Mouse (Mus musculus) heart, embryonic 16.5 days (tissue): ENCODE data around the gene Msrb3. TPM values are rescaled to one million over a fixed set of nuclear protein-coding genes. Genes with fewer than 3 reads are reported as not detected.

ENCODE experiments used
- ATAC-seq: fragments of 200-750 bp; cut with Nextera tagmentation; replicated peaks from 2 replicates; pipeline ENCODE4 v1.8.0; 2017; ENCODE audit warnings: moderate number of reproducible peaks; ENCODE audit not compliant: insufficient read depth, low FRiP score; ENCODE audit errors: extremely low read depth
- H3K27ac ChIP-seq: fragments of 300-500 bp; sonication (generic); 2 replicates; pipeline ENCODE4 v1.5.1; 2014; ENCODE audit warnings: mild to moderate bottlenecking, low read length, control low read depth, moderate library complexity
- H3K27me3 ChIP-seq: fragments of 300-500 bp; sonication (generic); 2 replicates; pipeline ENCODE4 v1.6.1; 2014; ENCODE audit warnings: low read length, mixed read lengths; ENCODE audit not compliant: control insufficient read depth, insufficient read depth
- H3K36me3 ChIP-seq: fragments of 300-500 bp; sonication (generic); 2 replicates; pipeline ENCODE4 v1.6.1; 2014; ENCODE audit not compliant: control insufficient read depth, insufficient read depth
- H3K4me1 ChIP-seq: fragments of 300-500 bp; sonication (generic); 2 replicates; pipeline ENCODE4 v1.6.1; 2014; ENCODE audit warnings: low read length, mixed read lengths; ENCODE audit not compliant: control insufficient read depth, insufficient read depth
- H3K4me2 ChIP-seq: fragments of 300-500 bp; sonication (generic); 2 replicates; pipeline ENCODE4 v1.6.1; 2014; ENCODE audit warnings: low read depth, mild to moderate bottlenecking, control low read depth, low read length
- H3K4me3 ChIP-seq: fragments of 300-500 bp; sonication (generic); 2 replicates; pipeline ENCODE4 v1.5.1; 2014; ENCODE audit warnings: mild to moderate bottlenecking, control low read depth, low read length
- H3K9ac ChIP-seq: fragments of 300-500 bp; sonication (generic); 2 replicates; pipeline ENCODE4 v1.6.1; 2014; ENCODE audit warnings: low read length, control low read depth
- H3K9me3 ChIP-seq: fragments of 300-500 bp; sonication (generic); replicated peaks from 2 replicates; pipeline ENCODE4 v1.6.1; 2016; ENCODE audit warnings: low read length; ENCODE audit not compliant: control insufficient read depth
- WGBS: fragments of 180-500 bp; shearing (Covaris S2); extraction: QIAGEN DNeasy Blood & Tissue Kit; methylation state at CpG from one replicate; pipeline ENCODE4 v1.1.7; 2014; 5-methylcytosine and 5-hydroxymethylcytosine counted together
- polyA plus RNA-seq: library from polyadenylated mRNA; unstranded; fragments of >200 nt; fragmentation: Nextera tagmentation; extraction: Ambion mirVana; gene quantifications from 2 replicates; pipeline ENCODE4 v1.2.1, GENCODE M21; 2015

Gene Msrb3
- polyA plus RNA-seq, 1 experiment from 2014 or later: 38.3 TPM

GRCm38 (mm10) chr10:120854329-120854728 is 44.6 kb downstream of the Msrb3 start:
- no peak for ATAC-seq
- Histone ChIP-seq H3K27ac (no peak overlapping the region), H3K4me3 (no peak overlapping the region), H3K4me2 (no peak overlapping the region), H3K4me1 (peaks cover 13% of the 10 kb centered on the region), H3K27me3 (no peaks in the 10 kb centered on the region), H3K9ac (no peak overlapping the region), H3K9me3 (no peaks in the 10 kb centered on the region), H3K36me3 (peaks cover 9% of the 10 kb centered on the region; the same call in 1 of the 2 replicates)
- WGBS: 90% methylated on average over 10 of the region's 10 CpGs

GRCm38 (mm10) chr10:120853816-120854215 is 45.1 kb downstream of the Msrb3 start:
- no peak overlapping the region for H3K4me2 ChIP-seq
- H3K36me3 ChIP-seq: peaks cover 9% of the 10 kb centered on the region; the same call in 1 of the 2 replicates
- no peaks in the 10 kb centered on the region for H3K27me3 ChIP-seq
- no peak for ATAC-seq
- H3K4me3 ChIP-seq: no peak overlapping the region
- WGBS: 84% methylated on average over 9 of the region's 9 CpGs
- no peaks in the 10 kb centered on the region for H3K9me3 ChIP-seq
- H3K4me1 ChIP-seq: peaks cover 11% of the 10 kb centered on the region
- no peak overlapping the region for H3K9ac ChIP-seq
- no peak overlapping the region for H3K27ac ChIP-seq

GRCm38 (mm10) chr10:120851196-120851781 is 47.6 kb downstream of the Msrb3 start:
- Histone ChIP-seq H3K27me3 (no peaks in the 10 kb centered on the region), H3K27ac (no peak overlapping the region), H3K36me3 (peaks cover 16% of the 10 kb centered on the region), H3K9me3 (no peaks in the 10 kb centered on the region), H3K4me3 (no peak overlapping the region), H3K9ac (no peak overlapping the region), H3K4me2 (no peak overlapping the region), H3K4me1 (peaks cover 6% of the 10 kb centered on the region; the same call in 1 of the 2 replicates)
- ATAC-seq: no peak
- 61% methylated on average over 9 of the region's 9 CpGs for WGBS

- Histone ChIP-seq H3K9ac (no peak overlapping the region), H3K4me1 (peaks cover 6% of the 10 kb centered on the region; the same call in 1 of the 2 replicates), H3K4me2 (no peak overlapping the region), H3K27ac (no peak overlapping the region), H3K27me3 (no peaks in the 10 kb centered on the region), H3K9me3 (no peaks in the 10 kb centered on the region), H3K4me3 (no peak overlapping the region), H3K36me3 (peaks cover 22% of the 10 kb centered on the region)
- 78% methylated on average over 24 of the region's 24 CpGs for WGBS
- ATAC-seq: no peak
Observed at GRCm38 (mm10) chr10:120850391-120851195, 48.3 kb downstream of the Msrb3 start.

GRCm38 (mm10) chr10:120848677-120849076 is 50.2 kb downstream of the Msrb3 start:
- ATAC-seq: no peak
- no peaks in the 10 kb centered on the region for H3K27me3 ChIP-seq
- WGBS: 66% methylated on average over 7 of the region's 7 CpGs
- H3K27ac ChIP-seq: no peak overlapping the region
- H3K4me1 ChIP-seq: peaks cover 6% of the 10 kb centered on the region; the same call in 1 of the 2 replicates
- no peaks in the 10 kb centered on the region for H3K9me3 ChIP-seq
- no peak overlapping the region for H3K9ac ChIP-seq
- H3K36me3 ChIP-seq: peaks cover 28% of the 10 kb centered on the region
- H3K4me2 ChIP-seq: no peak overlapping the region
- no peak overlapping the region for H3K4me3 ChIP-seq

- peaks cover 37% of the 10 kb centered on the region for H3K36me3 ChIP-seq
Observed at GRCm38 (mm10) chr10:120847785-120848184, 51.1 kb downstream of the Msrb3 start.

GRCm38 (mm10) chr10:120839966-120840365 is 58.9 kb downstream of the Msrb3 start:
- Histone ChIP-seq H3K36me3 (peaks cover 32% of the 10 kb centered on the region), H3K27me3 (no peaks in the 10 kb centered on the region), H3K4me3 (no peak overlapping the region), H3K4me2 (no peak overlapping the region), H3K4me1 (no peaks in the 10 kb centered on the region), H3K9me3 (no peaks in the 10 kb centered on the region), H3K9ac (no peak overlapping the region), H3K27ac (no peak overlapping the region)
- ATAC-seq: no peak
- WGBS: 74% methylated on average over 7 of the region's 7 CpGs

More at GRCm38 (mm10) chr10:120847785-120848184, 51.1 kb downstream of the Msrb3 start:
- Histone ChIP-seq H3K27ac (no peak overlapping the region), H3K4me1 (peaks cover 6% of the 10 kb centered on the region; the same call in 1 of the 2 replicates), H3K27me3 (no peaks in the 10 kb centered on the region), H3K4me2 (no peak overlapping the region), H3K4me3 (no peak overlapping the region), H3K9me3 (no peaks in the 10 kb centered on the region), H3K9ac (no peak overlapping the region)
- no peak for ATAC-seq
- 75% methylated on average over 4 of the region's 4 CpGs for WGBS

- Histone ChIP-seq H3K4me3 (no peak overlapping the region), H3K9me3 (no peaks in the 10 kb centered on the region), H3K27ac (no peak overlapping the region), H3K27me3 (no peaks in the 10 kb centered on the region), H3K9ac (no peak overlapping the region), H3K36me3 (peaks cover 9% of the 10 kb centered on the region), H3K4me1 (no peaks in the 10 kb centered on the region), H3K4me2 (no peak overlapping the region)
- 67% methylated on average over 1 of the region's 1 CpGs for WGBS
- no peak for ATAC-seq
Observed at GRCm38 (mm10) chr10:120834531-120834930, 64.4 kb downstream of the Msrb3 start.

- Histone ChIP-seq H3K4me3 (no peak overlapping the region), H3K27ac (no peak overlapping the region)
- no peak for ATAC-seq
Observed at GRCm38 (mm10) chr10:120833836-120834235, 65.1 kb downstream of the Msrb3 start.

More at GRCm38 (mm10) chr10:120833836-120834235, 65.1 kb downstream of the Msrb3 start:
- peaks cover 9% of the 10 kb centered on the region for H3K36me3 ChIP-seq
- H3K4me1 ChIP-seq: no peaks in the 10 kb centered on the region
- H3K4me2 ChIP-seq: no peak overlapping the region
- no peaks in the 10 kb centered on the region for H3K27me3 ChIP-seq
- no peaks in the 10 kb centered on the region for H3K9me3 ChIP-seq
- H3K9ac ChIP-seq: no peak overlapping the region
